Mouse (Mus musculus) stomach, postnatal 0 days (tissue): ENCODE measurements at regions not wholly inside any gene's neighbourhood (a gene's known extent, or its start where the extent isn't known, plus 50 kb on each side); places are given as distances from the start of the nearest gene placed in this dataset.

Source experiments
- CTCF ChIP-seq: IDR thresholded peaks from 2 replicates; pipeline ENCODE4 v1.5.1; 2016; ENCODE audit warnings: antibody characterized with exemption, low read depth, mild to moderate bottlenecking, moderate library complexity
- EP300 ChIP-seq: optimal IDR thresholded peaks from 2 replicates; pipeline ENCODE3; 2016; ENCODE audit warnings: antibody characterized with exemption

- TF ChIP-seq CTCF (no peak), EP300 (no peak)
Measured at GRCm38 (mm10) chr2:101175124-101175523, 449.4 kb upstream of the Rag2 start.
